Mouse (Mus musculus) CH12.LX (cell line): ENCODE results near the gene 1110002E22Rik. TPM values are rescaled to one million over a fixed set of nuclear protein-coding genes. Genes with fewer than 3 reads are reported as not detected.

Experiments
- DNase-seq: peaks from one replicate; pipeline ENCODE4 v3.0.0-alpha.2; 2013; ENCODE audit errors: extremely low read depth
- H3K27ac ChIP-seq: 2 replicates; pipeline ENCODE4 v1.5.1; 2012; ENCODE audit warnings: low read depth, mild to moderate bottlenecking, control low read depth, moderate library complexity; ENCODE audit not compliant: insufficient read depth
- H3K27me3 ChIP-seq: replicated peaks from 2 replicates; pipeline ENCODE3; 2012; ENCODE audit warnings: inconsistent platforms
- H3K36me3 ChIP-seq, 2 experiments: replicated peaks in 1 of 2; 2 replicates each; pipeline versions ENCODE3 to v1.6.1; 2012; ENCODE audit warnings: inconsistent platforms in 1 of 2, low read length in 1 of 2, mild to moderate bottlenecking in 1 of 2, mixed read lengths in 1 of 2, moderate library complexity in 1 of 2; ENCODE audit not compliant: control insufficient read depth in 1 of 2, insufficient read depth in 1 of 2
- H3K4me1 ChIP-seq, 2 experiments: 2 replicates each; pipeline ENCODE4 v1.6.1; 2012; ENCODE audit warnings: inconsistent platforms in 1 of 2, moderate library complexity in 1 of 2; ENCODE audit not compliant: insufficient read depth in 2 of 2, control insufficient read depth in 1 of 2
- H3K4me2 ChIP-seq: 2 replicates; pipeline ENCODE4 v1.6.1; 2012; ENCODE audit warnings: low read depth, mild to moderate bottlenecking, control low read depth; ENCODE audit not compliant: poor library complexity, insufficient read depth, severe bottlenecking
- H3K4me3 ChIP-seq, 3 experiments: fragments of 150-350 bp in 1 of 3; sonication (generic) in 1 of 3; replicated peaks in 1 of 3; 2 replicates each; pipeline versions ENCODE3 to v1.5.1; 2011 to 2012; ENCODE audit warnings: low read depth in 2 of 3, low read length in 2 of 3, mild to moderate bottlenecking in 2 of 3, moderate library complexity in 2 of 3, control low read depth in 1 of 3, improper control_type of control experiment in 1 of 3, inconsistent platforms in 1 of 3, mixed read lengths in 1 of 3; ENCODE audit not compliant: poor library complexity in 1 of 3
- H3K79me2 ChIP-seq: replicated peaks from 2 replicates; pipeline ENCODE4 v1.6.1; 2012; ENCODE audit warnings: mild to moderate bottlenecking, moderate library complexity; ENCODE audit not compliant: control insufficient read depth, poor library complexity, insufficient read depth, severe bottlenecking; ENCODE audit errors: extremely low read depth
- H3K9ac ChIP-seq: 2 replicates; pipeline ENCODE4 v1.6.1; 2012; ENCODE audit warnings: low read depth, mild to moderate bottlenecking, control low read depth, moderate library complexity; ENCODE audit not compliant: insufficient read depth
- H3K9me3 ChIP-seq: replicated peaks from 2 replicates; pipeline ENCODE3; 2012; ENCODE audit warnings: low read length, inconsistent platforms, mixed read lengths
- CTCF ChIP-seq, 2 experiments: IDR thresholded peaks in 1 of 2; conservative IDR thresholded peaks in 1 of 2; 2 replicates each; pipeline ENCODE4 v1.5.1; 2011 to 2012; ENCODE audit warnings: low read depth in 2 of 2, low read length in 2 of 2, improper control_type of control experiment in 1 of 2, inconsistent platforms in 1 of 2, mild to moderate bottlenecking in 1 of 2, moderate library complexity in 1 of 2
- E2F4 ChIP-seq: IDR thresholded peaks from 2 replicates; pipeline ENCODE4 v1.6.1; 2011; ENCODE audit warnings: low read depth, low read length, improper control_type of control experiment; ENCODE audit not compliant: insufficient replicate concordance
- EP300 ChIP-seq: IDR thresholded peaks from 2 replicates; pipeline ENCODE4 v1.6.1; 2011; ENCODE audit warnings: low read length, improper control_type of control experiment
- ETS1 ChIP-seq: conservative IDR thresholded peaks from 2 replicates; pipeline ENCODE4 v1.6.1; 2012; ENCODE audit warnings: low read depth, mild to moderate bottlenecking, inconsistent platforms, low read length, improper control_type of control experiment, moderate library complexity
- HCFC1 ChIP-seq: IDR thresholded peaks from 2 replicates; pipeline ENCODE4 v1.6.1; 2012; ENCODE audit warnings: low read depth, mild to moderate bottlenecking, inconsistent platforms, low read length, improper control_type of control experiment
- IRF4 ChIP-seq: IDR thresholded peaks from 2 replicates; pipeline ENCODE4 v1.6.1; 2014; ENCODE audit warnings: low read depth, mild to moderate bottlenecking, inconsistent platforms, low read length, improper control_type of control experiment
- MAFK ChIP-seq: IDR thresholded peaks from 2 replicates; pipeline ENCODE4 v1.6.1; 2011; ENCODE audit warnings: low read length, improper control_type of control experiment; ENCODE audit not compliant: insufficient replicate concordance
- MAZ ChIP-seq: IDR thresholded peaks from 2 replicates; pipeline ENCODE4 v1.6.1; 2012; ENCODE audit warnings: low read depth, mild to moderate bottlenecking, inconsistent platforms, low read length, improper control_type of control experiment, moderate library complexity
- MEF2A ChIP-seq: IDR thresholded peaks from 2 replicates; pipeline ENCODE4 v1.6.1; 2014; ENCODE audit warnings: low read depth, mild to moderate bottlenecking, inconsistent platforms, low read length, improper control_type of control experiment, borderline replicate concordance
- NRF1 ChIP-seq: IDR thresholded peaks from 2 replicates; pipeline ENCODE4 v1.6.1; 2014; ENCODE audit warnings: low read depth, mild to moderate bottlenecking, inconsistent platforms, low read length, improper control_type of control experiment, moderate library complexity
- PAX5 ChIP-seq: IDR thresholded peaks from 2 replicates; pipeline ENCODE4 v1.6.1; 2012; ENCODE audit warnings: low read length, inconsistent platforms, mixed read lengths
- POLR2AphosphoS2 ChIP-seq: IDR thresholded peaks from 2 replicates; pipeline ENCODE4 v1.6.1; 2011; ENCODE audit warnings: low read depth, low read length, improper control_type of control experiment
- RAD21 ChIP-seq: IDR thresholded peaks from 2 replicates; pipeline ENCODE4 v1.6.1; 2011; ENCODE audit warnings: low read depth, mild to moderate bottlenecking, low read length, improper control_type of control experiment, moderate library complexity
- RCOR1 ChIP-seq: conservative IDR thresholded peaks from 2 replicates; pipeline ENCODE4 v1.6.1; 2012; ENCODE audit warnings: low read depth, mild to moderate bottlenecking, inconsistent platforms, low read length, improper control_type of control experiment
- SIN3A ChIP-seq: IDR thresholded peaks from 2 replicates; pipeline ENCODE4 v1.6.1; 2012; ENCODE audit warnings: low read length, improper control_type of control experiment, inconsistent platforms
- TCF12 ChIP-seq: IDR thresholded peaks from 2 replicates; pipeline ENCODE4 v1.6.1; 2014; ENCODE audit warnings: low read depth, mild to moderate bottlenecking, inconsistent platforms, low read length, improper control_type of control experiment
- UBTF ChIP-seq: IDR thresholded peaks from 2 replicates; pipeline ENCODE4 v1.6.1; 2012; ENCODE audit warnings: low read depth, mild to moderate bottlenecking, inconsistent platforms, low read length, improper control_type of control experiment, moderate library complexity
- USF2 ChIP-seq: conservative IDR thresholded peaks from 2 replicates; pipeline ENCODE4 v1.6.1; 2011; ENCODE audit warnings: low read depth, low read length, improper control_type of control experiment
- ZKSCAN1 ChIP-seq: IDR thresholded peaks from 2 replicates; pipeline ENCODE4 v1.6.1; 2012; ENCODE audit warnings: low read depth, inconsistent platforms, low read length, improper control_type of control experiment, borderline replicate concordance
- ZMIZ1 ChIP-seq: IDR thresholded peaks from 2 replicates; pipeline ENCODE4 v1.6.1; 2012; ENCODE audit warnings: low read depth, mild to moderate bottlenecking, inconsistent platforms, low read length, improper control_type of control experiment
- dilution Hi-C: fragments of 300-500 bp; cut with MboI; formaldehyde crosslinking; loops from 2 replicates; pipeline ENCODE4 v1.14.3; 2020; ENCODE audit warnings: low sequenced_read_pairs; ENCODE audit not compliant: extremely low pct_unique_long_range_greater_than_20kb, extremely low pct_ligation_motif_present
- in situ Hi-C: fragments of 300-500 bp; cut with MboI; formaldehyde crosslinking; loops from 3 replicates; pipeline ENCODE4 v1.14.3; 2019; ENCODE audit warnings: low sequenced_read_pairs, low pct_ligation_motif_present, low pct_unique_long_range_greater_than_20kb, mixed read lengths
- polyA plus RNA-seq: library from polyadenylated mRNA; unstranded; fragments of >175 nt; gene quantifications from 2 replicates; pipeline ENCODE4 v1.2.1, GENCODE M21; 2012; ENCODE audit warnings: low read depth; ENCODE audit not compliant: insufficient read length
- total RNA-seq, 2 experiments: library from RNA; depleted of rRNA; stranded (reverse); fragments of 300-350 nt in 1 of 2; fragments of >200 nt in 1 of 2; gene quantifications; 2 replicates each; pipeline ENCODE4 v1.2.3; 2012 to 2014

Gene 1110002E22Rik
- total and polyA plus RNA-seq, 3 experiments: 0.66 to 2.3 (median 2.0) TPM

GRCm38 (mm10) chr3:138022003-138022402, 42.8 kb upstream of the 1110002E22Rik start:
- no peak for DNase-seq
- in situ Hi-C loops: no loop called here

GRCm38 (mm10) chr3:138022651-138023050, 42.2 kb upstream of the 1110002E22Rik start:
- Histone ChIP-seq H3K4me1 (peaks cover 6% of the 10 kb centered on the region in 2 experiments), H3K36me3 (no peaks in the 10 kb centered on the region), H3K4me3 (no peak overlapping the region), H3K27ac (no peak overlapping the region), H3K9ac (no peak overlapping the region), H3K4me2 (no peak overlapping the region), H3K9me3 (peaks cover 18% of the 10 kb centered on the region), H3K79me2 (no peaks in the 10 kb centered on the region; the same call in 1 of the 2 replicates), H3K27me3 (no peaks in the 10 kb centered on the region)
- dilution Hi-C loops (no loop called here), in situ Hi-C loops (no loop called here)
- TF ChIP-seq SIN3A: no peak
- no peak for TF ChIP-seq UBTF
- TF ChIP-seq PAX5: no peak
- TF ChIP-seq NRF1: no peak
- TF ChIP-seq POLR2AphosphoS2: no peak
- TF ChIP-seq MAZ: no peak
- no peak for TF ChIP-seq HCFC1
- DNase-seq: no peak

More at GRCm38 (mm10) chr3:138022003-138022402, 42.8 kb upstream of the 1110002E22Rik start:
- no peaks in the 10 kb centered on the region for H3K36me3 ChIP-seq
- peaks cover 10 to 13% of the 10 kb centered on the region in 2 experiments for H3K4me1 ChIP-seq
- no peak overlapping the region for H3K4me2 ChIP-seq
- H3K4me3 ChIP-seq: no peak overlapping the region
- no peaks in the 10 kb centered on the region for H3K27me3 ChIP-seq
- dilution Hi-C loops: no loop called here
- H3K9ac ChIP-seq: no peak overlapping the region
- peaks cover 19% of the 10 kb centered on the region for H3K9me3 ChIP-seq
- no peaks in the 10 kb centered on the region for H3K79me2 ChIP-seq
- no peak overlapping the region for H3K27ac ChIP-seq
- TF ChIP-seq IRF4 (no peak), ZKSCAN1 (no peak), ZMIZ1 (no peak), RCOR1 (no peak), E2F4 (no peak), MAFK (no peak), MEF2A (no peak), USF2 (no peak), UBTF (no peak), EP300 (no peak), TCF12 (no peak), NRF1 (no peak), RAD21 (no peak), ETS1 (no peak), CTCF (conservative IDR thresholded peaks at IDR 0.05 in 1 of 2, IDR thresholded peaks at IDR 0.05 in 1 of 2; ENCODE audit: low read depth in 2 of 2, low read length in 2 of 2) (no peak)
- TF ChIP-seq, all 38 proteins: peak for 0
